Mouse (Mus musculus) heart, adult 2 months (tissue): ENCODE results near the gene Hint1. TPM values are rescaled to one million over a fixed set of nuclear protein-coding genes. Genes with fewer than 3 reads are reported as not detected.
A peak's percentile ranks its signal among the peaks of the same experiment; 100 is the strongest.
"Not testable (repeated sequence)": the region's sequence is repeated elsewhere in the genome, so short reads cannot be mapped to it uniquely, and the experiment has no call there.

Source experiments
- DNase-seq, 2 experiments: peaks; one replicate each; pipeline ENCODE4 v3.0.0; 2021
- H3K27ac ChIP-seq: fragments of 200-600 bp; 2 replicates; pipeline ENCODE4 v1.8.1; 2022
- H3K27me3 ChIP-seq: fragments of 200-500 bp; 2 replicates; pipeline ENCODE4 v1.6.1; 2012; ENCODE audit warnings: mild to moderate bottlenecking, low read length, inconsistent platforms, mixed read lengths; ENCODE audit not compliant: control insufficient read depth, insufficient read depth
- H3K36me3 ChIP-seq: fragments of 200-500 bp; 2 replicates; pipeline ENCODE4 v1.6.1; 2012; ENCODE audit warnings: low read length, inconsistent platforms; ENCODE audit not compliant: control insufficient read depth, insufficient read depth
- H3K4me1 ChIP-seq: fragments of 200-500 bp; 2 replicates; pipeline ENCODE4 v1.6.1; 2011; ENCODE audit warnings: low read length; ENCODE audit not compliant: control insufficient read depth, insufficient read depth
- H3K4me3 ChIP-seq: fragments of 200-600 bp; 2 replicates; pipeline ENCODE4 v1.8.1; 2022
- H3K79me2 ChIP-seq: fragments of 200-500 bp; replicated peaks from 2 replicates; pipeline ENCODE4 v1.6.1; 2012; ENCODE audit warnings: mild to moderate bottlenecking, inconsistent platforms, low read length, moderate library complexity, mixed read lengths; ENCODE audit not compliant: control insufficient read depth, insufficient read depth
- H3K9ac ChIP-seq: fragments of 200-500 bp; 2 replicates; pipeline ENCODE4 v1.6.1; 2012; ENCODE audit warnings: low read depth, mild to moderate bottlenecking, control low read depth, inconsistent platforms, low read length, mixed read lengths
- CTCF ChIP-seq: fragments of 200-600 bp; IDR thresholded peaks from 2 replicates; pipeline ENCODE4 v1.8.1; 2022; ENCODE audit warnings: antibody characterized with exemption, mild to moderate bottlenecking, moderate library complexity
- EP300 ChIP-seq: fragments of 200-500 bp; IDR thresholded peaks from 2 replicates; pipeline ENCODE4 v1.6.1; 2011; ENCODE audit warnings: low read depth, low read length, control low read depth; ENCODE audit not compliant: insufficient read depth
- POLR2A ChIP-seq: fragments of 200-500 bp; IDR thresholded peaks from 2 replicates; pipeline ENCODE4 v1.6.1; 2011; ENCODE audit warnings: mild to moderate bottlenecking, low read depth, low read length, control low read depth; ENCODE audit not compliant: insufficient read depth
- WGBS: fragments of 180-500 bp; shearing (Covaris S2); methylation state at CpG from one replicate; pipeline ENCODE4 v1.1.7; 2018; 5-methylcytosine and 5-hydroxymethylcytosine counted together
- intact Hi-C: fragments of 180-260 bp; cut with DNase I; formaldehyde crosslinking; loops from one replicate; pipeline ENCODE4 v1.15.1; 2025
- polyA plus RNA-seq: library from polyadenylated mRNA; depleted of rRNA; stranded (reverse); fragments of >200 nt; gene quantifications from 2 replicates; pipeline ENCODE4 v1.2.3, GENCODE M21; 2012
- total RNA-seq, 2 experiments: library from RNA; stranded (reverse); gene quantifications; 2 replicates each; pipeline ENCODE4 v1.2.3; 2021

Hint1 gene
- total and polyA plus RNA-seq, 3 experiments: 258 to 477 (median 297) TPM

DNA sequence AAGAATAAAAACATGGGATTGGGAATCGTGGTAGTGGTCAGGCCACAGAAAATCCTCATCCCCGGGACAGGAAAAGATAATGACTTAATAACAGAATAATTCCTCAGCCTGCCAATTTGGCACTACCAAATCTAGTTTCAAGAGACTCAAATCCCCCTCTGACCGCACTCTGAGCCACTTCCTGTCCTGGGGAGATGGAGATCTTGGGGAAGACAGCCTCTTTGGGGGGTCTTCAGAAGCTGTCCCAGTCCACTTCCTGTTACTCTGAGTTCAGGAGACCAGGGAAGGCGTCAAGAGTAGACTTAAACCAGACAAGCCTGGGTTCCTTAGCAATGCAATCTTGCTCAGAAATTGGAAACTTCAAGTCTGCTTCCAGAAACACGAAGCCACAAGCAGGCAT is 21.2 kb upstream of the Hint1 start:
- Histone ChIP-seq H3K79me2 (no peaks in the 10 kb centered on the region), H3K4me1 (peaks cover 6% of the 10 kb centered on the region), H3K27ac (peak overlapping the region; percentile 15), H3K4me3 (no peak overlapping the region), H3K36me3 (no peaks in the 10 kb centered on the region), H3K27me3 (no peaks in the 10 kb centered on the region), H3K9ac (no peak overlapping the region)
- intact Hi-C loops: loop anchor here (1.0 kb wide), 1 partner anchor 40 kb away; no protein-coding TSS in a partner anchor
- DNase-seq: no peak
- no peak for TF ChIP-seq EP300
- no peak for TF ChIP-seq POLR2A
- no peak for TF ChIP-seq CTCF
- WGBS: 43% methylated on average over 5 of the region's 5 CpGs

DNA sequence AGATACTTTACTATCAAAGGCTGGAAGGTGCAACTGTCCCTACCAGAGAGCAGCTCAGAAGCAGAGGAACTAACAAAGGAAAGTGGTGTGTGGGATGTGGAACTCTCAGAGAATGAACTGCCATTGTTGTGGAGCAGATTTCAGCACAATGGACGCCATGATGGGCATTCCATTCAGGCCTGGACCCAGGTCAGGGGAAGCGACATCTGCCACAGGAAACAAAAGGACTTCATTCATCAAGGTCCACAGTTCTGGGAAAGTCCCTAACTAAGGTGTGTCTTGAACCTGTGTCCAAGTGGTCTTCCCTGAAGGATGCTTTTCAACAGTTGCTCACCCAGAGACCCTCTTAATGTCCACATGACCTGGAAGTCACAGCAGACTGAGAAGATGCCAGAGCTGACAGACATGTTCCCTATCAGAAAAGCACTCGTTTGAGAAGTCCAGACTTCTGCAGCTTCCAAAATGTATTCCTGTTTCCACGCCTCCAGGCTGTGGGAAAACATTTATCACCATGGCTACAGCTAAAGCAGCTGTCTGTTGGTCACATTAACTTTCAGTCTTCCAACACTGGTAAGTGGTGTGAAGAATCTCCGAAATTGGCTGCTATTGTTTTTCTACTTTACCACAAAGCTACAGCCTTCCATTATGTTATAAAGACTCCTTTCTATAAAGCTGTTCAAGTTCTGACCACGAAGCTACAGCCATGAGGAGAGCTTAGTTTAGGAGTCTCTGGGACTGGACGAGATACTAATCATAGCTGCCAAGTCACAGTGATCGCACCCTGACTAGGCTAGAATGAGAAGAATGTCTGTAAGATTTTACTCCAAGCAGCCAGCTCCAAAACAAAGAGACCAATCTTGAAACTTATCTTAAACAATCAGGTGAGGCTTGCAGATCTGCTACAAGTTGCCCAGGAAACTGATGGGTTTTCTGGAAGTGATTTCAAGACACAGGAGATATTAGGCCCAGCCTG is 20.4 kb upstream of the Hint1 start:
- Histone ChIP-seq H3K4me3 (no peak overlapping the region), H3K4me1 (peaks cover 6% of the 10 kb centered on the region), H3K27me3 (no peaks in the 10 kb centered on the region), H3K27ac (no peak overlapping the region; the same call in 1 of the 2 replicates), H3K36me3 (no peaks in the 10 kb centered on the region), H3K79me2 (no peaks in the 10 kb centered on the region), H3K9ac (no peak overlapping the region)
- WGBS: 33% methylated on average over 8 of the region's 8 CpGs
- TF ChIP-seq EP300: no peak
- TF ChIP-seq CTCF: no peak
- TF ChIP-seq POLR2A: no peak
- intact Hi-C loops: no loop called here
- DNase-seq: no peak

DNA sequence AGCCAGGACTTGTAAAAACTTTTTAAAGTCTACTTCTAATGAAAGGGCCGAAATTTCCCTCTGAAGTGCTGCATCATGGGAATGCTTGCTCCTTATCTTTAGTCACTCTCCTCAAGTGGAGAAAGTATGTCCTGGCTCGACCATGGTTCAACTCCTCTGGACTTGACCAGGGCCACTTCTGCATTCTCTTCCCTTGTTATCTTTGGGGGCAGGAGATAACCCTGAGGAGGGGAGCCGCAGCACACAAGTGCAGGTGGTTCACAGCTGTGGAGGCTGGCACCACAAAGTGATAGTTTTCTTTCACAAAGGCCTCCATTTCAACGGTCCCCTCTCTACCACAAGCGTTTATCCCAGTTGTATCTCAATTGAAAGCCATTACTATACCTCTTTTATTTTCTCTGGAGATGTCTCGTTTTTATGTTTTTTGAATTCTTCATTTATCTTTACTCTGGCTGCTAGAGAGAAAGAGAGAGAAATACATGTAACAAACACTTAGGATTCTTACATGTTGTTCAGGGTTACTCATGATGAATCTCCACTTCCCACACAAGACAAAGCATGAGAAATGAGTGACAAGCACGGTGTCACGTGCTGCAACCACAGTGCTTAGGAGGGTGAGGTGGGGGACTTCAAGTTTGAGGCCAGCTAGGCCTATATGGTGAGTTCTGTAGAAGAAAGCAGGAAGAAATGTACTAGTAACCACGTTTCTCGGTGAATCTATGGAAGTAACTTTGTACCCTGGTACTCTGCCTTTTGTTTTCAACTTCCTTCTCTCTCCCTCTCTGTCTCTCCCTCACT is 16.0 kb upstream of the Hint1 start:
- no peaks in the 10 kb centered on the region for H3K27me3 ChIP-seq
- H3K36me3 ChIP-seq: no peaks in the 10 kb centered on the region
- no peak overlapping the region for H3K27ac ChIP-seq
- WGBS: 59% methylated on average over 10 of the region's 10 CpGs
- H3K79me2 ChIP-seq: no peaks in the 10 kb centered on the region
- DNase-seq: no peak
- intact Hi-C loops: no loop called here
- TF ChIP-seq POLR2A (no peak), CTCF (no peak), EP300 (no peak)
- H3K4me3 ChIP-seq: no peak overlapping the region
- peaks cover 2% of the 10 kb centered on the region; the same call in 1 of the 2 replicates for H3K4me1 ChIP-seq
- no peak overlapping the region for H3K9ac ChIP-seq

DNA sequence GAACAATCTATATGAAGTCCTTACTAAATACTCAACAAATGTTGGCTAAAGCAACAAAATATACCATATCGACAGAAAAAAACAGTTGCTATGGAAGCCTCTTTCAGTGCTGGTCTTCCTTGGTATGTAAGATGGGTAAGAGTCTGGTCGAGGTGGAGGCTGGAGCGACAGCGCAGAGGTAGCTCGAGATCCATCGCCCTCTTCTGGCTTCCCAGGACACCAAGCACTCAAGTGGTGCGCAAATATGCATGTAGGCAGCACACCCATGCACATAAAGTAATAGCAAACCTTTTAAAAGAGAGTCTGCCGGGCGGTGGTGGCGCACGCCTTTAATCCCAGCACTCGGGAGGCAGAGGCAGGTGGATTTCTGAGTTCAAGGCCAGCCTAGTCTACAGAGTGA is 14.5 kb upstream of the Hint1 start:
- no peak for TF ChIP-seq CTCF
- TF ChIP-seq POLR2A: no peak
- TF ChIP-seq EP300: no peak
- Histone ChIP-seq H3K4me1 (no peaks in the 10 kb centered on the region), H3K79me2 (no peaks in the 10 kb centered on the region), H3K27ac (no peak overlapping the region), H3K27me3 (no peaks in the 10 kb centered on the region), H3K36me3 (no peaks in the 10 kb centered on the region), H3K4me3 (no peak overlapping the region), H3K9ac (no peak overlapping the region)
- WGBS: 97% methylated on average over 12 of the region's 12 CpGs
- intact Hi-C loops: no loop called here
- no peak for DNase-seq

DNA sequence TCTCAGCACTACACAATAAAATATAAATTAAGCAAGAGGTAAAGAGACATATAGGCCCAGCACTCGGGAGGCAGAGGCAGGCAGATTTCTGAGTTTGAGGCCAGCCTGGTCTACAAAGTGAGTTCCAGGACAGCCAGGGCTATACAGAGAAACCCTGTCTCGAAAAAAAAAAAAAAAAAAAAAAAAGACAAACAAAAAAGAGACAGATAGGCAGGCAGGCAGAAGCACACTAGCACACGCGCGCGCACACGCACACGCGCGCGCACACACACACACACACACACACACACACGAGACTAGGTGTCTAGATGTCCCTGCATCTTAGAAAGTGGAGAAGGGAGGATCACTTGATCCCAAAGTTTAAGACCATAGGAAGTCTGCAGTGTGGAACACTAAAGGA is 7.3 kb upstream of the Hint1 start:
- H3K4me3 ChIP-seq, DNase-seq, H3K9ac ChIP-seq, H3K36me3 ChIP-seq, H3K4me1 ChIP-seq, intact Hi-C loops, H3K27ac ChIP-seq, H3K79me2 ChIP-seq, H3K27me3 ChIP-seq: not testable (repeated sequence)
- WGBS: 96% methylated on average over 12 of the region's 12 CpGs

DNA sequence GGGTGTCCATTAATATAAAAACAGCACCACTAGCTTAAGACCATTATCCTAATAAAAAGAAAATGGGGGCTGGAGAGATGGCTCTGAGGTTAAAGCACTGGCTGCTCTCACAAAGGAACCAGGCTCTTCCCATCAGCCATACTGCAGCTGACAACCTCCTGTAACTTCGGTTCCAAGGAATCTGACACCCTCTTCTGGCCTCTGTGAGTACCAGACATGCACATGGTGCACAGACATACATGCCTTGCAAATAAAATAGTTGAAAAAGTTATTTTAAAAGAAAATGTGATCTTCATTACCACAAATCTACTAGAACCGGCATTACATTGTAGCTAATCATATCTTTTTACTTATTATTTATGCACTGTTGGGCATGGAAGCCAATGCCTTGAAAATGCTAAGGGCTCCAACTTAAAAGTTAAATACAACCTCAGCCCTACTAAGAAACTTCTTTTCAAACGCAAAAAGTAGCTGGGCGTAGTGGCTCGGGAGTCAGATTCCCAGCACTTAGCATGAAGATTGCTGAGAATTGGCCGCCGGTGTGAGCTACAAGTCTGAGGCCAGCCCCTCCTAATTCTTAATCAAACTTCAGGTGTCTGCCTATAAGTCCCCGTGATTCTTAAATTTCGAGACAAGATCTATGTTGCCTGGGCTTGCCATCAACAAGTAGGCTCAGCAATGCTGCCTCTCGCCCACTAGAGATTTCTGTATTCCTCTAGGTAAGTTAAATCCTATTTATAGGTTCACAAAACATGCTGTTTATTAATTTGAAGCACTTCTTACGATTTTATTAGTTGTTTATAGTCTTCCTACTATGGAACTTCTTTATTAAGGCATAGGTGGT is 6.6 kb upstream of the Hint1 start:
- Histone ChIP-seq H3K27me3 (no peaks in the 10 kb centered on the region), H3K4me1 (no peaks in the 10 kb centered on the region), H3K79me2 (no peaks in the 10 kb centered on the region), H3K4me3 (peak overlapping the region; percentile 54), H3K9ac (no peak overlapping the region), H3K36me3 (no peaks in the 10 kb centered on the region), H3K27ac (peak overlapping the region; percentile 91)
- TF ChIP-seq EP300 (peak; percentile 58; the same call in 1 of the 2 replicates), CTCF (peak; percentile 73), POLR2A (no peak)
- 22% methylated on average over 11 of the region's 11 CpGs for WGBS
- no peak for DNase-seq
- intact Hi-C loops: loop anchor here (1.0 to 5.0 kb wide), 4 partner anchors 59 to 337 kb away; partner anchors contain the start of genes Cdc42se2 and Rapgef6
